Mouse (Mus musculus) liver, embryonic 14.5 days (tissue): ENCODE measurements at regions not wholly inside any gene's neighbourhood (a gene's known extent, or its start where the extent isn't known, plus 50 kb on each side); places are given as distances from the start of the nearest gene placed in this dataset.

Experiments used
- CTCF ChIP-seq: IDR thresholded peaks from 2 replicates; pipeline ENCODE4 v1.5.1; 2016; ENCODE audit warnings: antibody characterized with exemption, low read depth, control low read depth
- EP300 ChIP-seq: IDR thresholded peaks from 2 replicates; pipeline ENCODE4 v1.6.1; 2016; ENCODE audit warnings: antibody characterized with exemption, low read depth

DNA sequence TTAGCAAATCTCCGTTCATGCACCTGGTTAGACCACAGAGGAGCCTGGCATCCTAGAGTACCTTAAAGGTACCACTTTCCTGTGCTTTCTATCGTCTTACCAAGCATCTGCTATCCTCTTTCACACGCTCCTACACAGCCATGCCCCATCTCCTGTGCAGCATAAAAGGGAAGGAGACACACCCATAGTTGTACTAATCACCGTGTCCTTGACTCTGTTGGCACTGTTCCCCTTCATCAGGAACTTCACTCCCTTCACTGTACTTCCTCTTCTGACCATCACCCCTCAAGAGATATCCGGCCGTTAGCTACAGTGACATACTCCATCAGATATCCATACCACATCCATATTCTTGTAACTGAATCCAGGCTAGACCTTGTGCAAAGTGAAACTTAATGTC is 186.6 kb downstream of the Cd47 start:
- TF ChIP-seq CTCF = no peak
- TF ChIP-seq EP300 = no peak
